Mouse (Mus musculus): ENCODE results near the gene Zbed4. TPM values are rescaled to one million over a fixed set of nuclear protein-coding genes. Genes with fewer than 3 reads are reported as not detected.
"Not testable (repeated sequence)": the region's sequence is repeated elsewhere in the genome, so short reads cannot be mapped to it uniquely, and the experiment has no call there.

The Zbed4 gene
- total and polyA plus RNA-seq, 2 experiments from 2014 or later: 4.8 to 18.6 TPM

GRCm38 (mm10) chr15:88733834-88734571 lies 17.5 kb upstream of the Zbed4 start, which contains the start of gene Brd1:
Gene Brd1 (minus strand): TSS chr15:88734233.
- no peaks in the 10 kb centered on the region for H3K9me3 ChIP-seq (ENCODE audit: low read length)
- H3K27ac ChIP-seq: peak within 1 kb of the TSS; percentile 92
- H3K4me2 ChIP-seq (ENCODE audit: low read depth, low read length): peak within 1 kb of the TSS; percentile 82
- DNase-seq (ENCODE audit: low spot score) (peak; percentile 93), ATAC-seq (peak; percentile 90)
- 1% methylated on average over 80 of the region's 103 CpGs for WGBS
- peak within 1 kb of the TSS; percentile 98 for H3K4me3 ChIP-seq (ENCODE audit: low read length)
- peak within 1 kb of the TSS; percentile 99 for H3K9ac ChIP-seq (replicated peaks; ENCODE audit: low read length)
- no peak for TF ChIP-seq CTCF (IDR thresholded peaks at IDR 0.05; ENCODE audit: low read depth)
- H3K4me1 ChIP-seq (ENCODE audit: insufficient read depth, low read length): peaks cover 16% of the 10 kb centered on the region
- peaks cover 14% of the 10 kb centered on the region for H3K36me3 ChIP-seq (ENCODE audit: insufficient read depth, low read length)
- no peaks in the 10 kb centered on the region for H3K27me3 ChIP-seq (ENCODE audit: insufficient read depth, low read length)

DNA sequence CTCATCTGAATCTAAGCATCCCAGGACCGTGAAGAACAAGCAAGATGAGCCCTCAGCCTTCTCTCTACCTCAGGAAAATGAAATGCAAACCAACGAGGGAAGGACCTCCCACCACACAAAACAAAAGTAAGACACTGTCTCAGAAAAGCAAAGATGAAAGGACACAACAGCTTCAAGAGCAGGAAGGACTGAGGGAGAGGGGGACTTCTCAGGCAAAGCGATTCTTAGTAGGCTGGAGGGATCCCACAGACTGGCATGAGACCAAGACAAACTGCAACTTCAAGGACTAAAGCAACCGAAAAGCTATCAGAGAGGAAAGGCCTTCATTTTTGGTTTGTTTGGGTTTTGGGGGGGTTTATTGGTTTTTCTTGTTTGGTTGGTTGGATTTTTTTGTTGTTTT lies 15.3 kb upstream of the Zbed4 start:
- no peak for TF ChIP-seq CTCF (IDR thresholded peaks at IDR 0.05; ENCODE audit: low read depth)
- Histone ChIP-seq H3K36me3 (ENCODE audit: insufficient read depth, low read length) (no peaks in the 10 kb centered on the region), H3K4me3 (ENCODE audit: low read length) (no peak overlapping the region), H3K4me2 (ENCODE audit: low read depth, low read length) (no peak overlapping the region), H3K27me3 (ENCODE audit: insufficient read depth, low read length) (no peaks in the 10 kb centered on the region), H3K27ac (no peak overlapping the region), H3K9me3 (ENCODE audit: low read length) (no peaks in the 10 kb centered on the region), H3K4me1 (ENCODE audit: insufficient read depth, low read length) (peaks cover 16% of the 10 kb centered on the region), H3K9ac (replicated peaks; ENCODE audit: low read length) (no peak overlapping the region)
- no peak for ATAC-seq
- WGBS: 68% methylated on average over 4 of the region's 4 CpGs
- DNase-seq (ENCODE audit: low spot score): no peak

DNA sequence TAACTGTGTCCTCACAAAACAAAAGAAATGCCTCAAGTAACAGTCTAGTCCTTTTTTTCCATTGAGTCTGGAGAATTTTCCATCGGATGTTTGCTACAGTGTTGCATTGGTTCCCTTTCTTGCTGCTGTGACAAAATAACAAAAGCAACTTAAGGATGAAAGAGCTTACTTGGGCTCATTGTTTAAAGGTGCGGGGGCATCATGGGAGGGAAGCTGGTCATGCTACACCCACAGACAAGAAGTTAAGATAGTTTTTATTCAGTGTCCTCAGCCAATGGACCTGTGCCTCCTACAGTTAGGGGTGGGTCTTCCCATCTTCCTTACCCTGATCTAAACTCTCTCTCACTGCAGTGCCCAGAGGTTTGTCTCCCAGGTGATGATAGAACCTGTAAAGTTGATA lies 13.0 kb upstream of the Zbed4 start:
- WGBS: 54% methylated on average over 2 of the region's 2 CpGs
- H3K9ac ChIP-seq (replicated peaks; ENCODE audit: low read length): no peak overlapping the region
- no peaks in the 10 kb centered on the region for H3K27me3 ChIP-seq (ENCODE audit: insufficient read depth, low read length)
- no peak for ATAC-seq
- H3K4me1 ChIP-seq (ENCODE audit: insufficient read depth, low read length): 0 out of 2 replicates have a peak, but pooled peaks cover 3% of the 10 kb centered on the region
- H3K9me3 ChIP-seq (ENCODE audit: low read length): no peaks in the 10 kb centered on the region
- DNase-seq (ENCODE audit: low spot score): no peak
- H3K4me2 ChIP-seq (ENCODE audit: low read depth, low read length): no peak overlapping the region
- H3K4me3 ChIP-seq (ENCODE audit: low read length): no peak overlapping the region
- H3K36me3 ChIP-seq (ENCODE audit: insufficient read depth, low read length): no peaks in the 10 kb centered on the region
- no peak overlapping the region for H3K27ac ChIP-seq
- no peak for TF ChIP-seq CTCF (IDR thresholded peaks at IDR 0.05; ENCODE audit: low read depth)

GRCm38 (mm10) chr15:88741366-88741765 lies 10.1 kb upstream of the Zbed4 start:
- H3K36me3 ChIP-seq (ENCODE audit: insufficient read depth, low read length): no peaks in the 10 kb centered on the region
- no peaks in the 10 kb centered on the region for H3K9me3 ChIP-seq (ENCODE audit: low read length)
- H3K4me3 ChIP-seq (ENCODE audit: low read length): no peak overlapping the region
- H3K27ac ChIP-seq: no peak overlapping the region
- no peaks in the 10 kb centered on the region for H3K4me1 ChIP-seq (ENCODE audit: insufficient read depth, low read length)
- no peak for TF ChIP-seq CTCF (IDR thresholded peaks at IDR 0.05; ENCODE audit: low read depth)
- no peak overlapping the region for H3K9ac ChIP-seq (replicated peaks; ENCODE audit: low read length)
- no peak for ATAC-seq
- no peak for DNase-seq (ENCODE audit: low spot score)
- 44% methylated on average over 6 of the region's 6 CpGs for WGBS
- H3K4me2 ChIP-seq (ENCODE audit: low read depth, low read length): no peak overlapping the region
- H3K27me3 ChIP-seq (ENCODE audit: insufficient read depth, low read length): no peaks in the 10 kb centered on the region

- H3K27me3 ChIP-seq (ENCODE audit: insufficient read depth, low read length); H3K9me3 ChIP-seq (ENCODE audit: low read length); H3K4me2 ChIP-seq (ENCODE audit: low read depth, low read length); ATAC-seq; H3K4me1 ChIP-seq (ENCODE audit: insufficient read depth, low read length); H3K27ac ChIP-seq; H3K4me3 ChIP-seq (ENCODE audit: low read length); H3K9ac ChIP-seq (replicated peaks; ENCODE audit: low read length); H3K36me3 ChIP-seq (ENCODE audit: insufficient read depth, low read length); DNase-seq (ENCODE audit: low spot score): not testable (repeated sequence)
- WGBS: 88% methylated on average over 5 of the region's 5 CpGs
Measured at GRCm38 (mm10) chr15:88743371-88743770, 8.1 kb upstream of the Zbed4 start.

GRCm38 (mm10) chr15:88745347-88745746 lies 6.1 kb upstream of the Zbed4 start:
- no peak for DNase-seq (ENCODE audit: low spot score)
- Histone ChIP-seq H3K4me3 (ENCODE audit: low read length) (no peak overlapping the region), H3K4me2 (ENCODE audit: low read depth, low read length) (no peak overlapping the region), H3K9me3 (ENCODE audit: low read length) (no peaks in the 10 kb centered on the region), H3K27me3 (ENCODE audit: insufficient read depth, low read length) (no peaks in the 10 kb centered on the region), H3K4me1 (ENCODE audit: insufficient read depth, low read length) (0 out of 2 replicates have a peak, but pooled peaks cover under 1% of the 10 kb centered on the region), H3K9ac (replicated peaks; ENCODE audit: low read length) (no peak overlapping the region), H3K27ac (no peak overlapping the region), H3K36me3 (ENCODE audit: insufficient read depth, low read length) (no peaks in the 10 kb centered on the region)
- no peak for ATAC-seq
- WGBS: 83% methylated on average over 3 of the region's 3 CpGs
- TF ChIP-seq CTCF (IDR thresholded peaks at IDR 0.05; ENCODE audit: low read depth): no peak

GRCm38 (mm10) chr15:88745926-88746325 lies 5.5 kb upstream of the Zbed4 start:
- no peak overlapping the region for H3K4me3 ChIP-seq (ENCODE audit: low read length)
- no peaks in the 10 kb centered on the region for H3K36me3 ChIP-seq (ENCODE audit: insufficient read depth, low read length)
- no peaks in the 10 kb centered on the region for H3K9me3 ChIP-seq (ENCODE audit: low read length)
- TF ChIP-seq CTCF (IDR thresholded peaks at IDR 0.05; ENCODE audit: low read depth): no peak
- DNase-seq (ENCODE audit: low spot score) (no peak), ATAC-seq (no peak)
- H3K4me2 ChIP-seq (ENCODE audit: low read depth, low read length): no peak overlapping the region
- no peaks in the 10 kb centered on the region for H3K27me3 ChIP-seq (ENCODE audit: insufficient read depth, low read length)
- 62% methylated on average over 3 of the region's 3 CpGs for WGBS
- no peak overlapping the region for H3K27ac ChIP-seq
- H3K9ac ChIP-seq (replicated peaks; ENCODE audit: low read length): no peak overlapping the region
- peaks cover 6% of the 10 kb centered on the region; the same call in 1 of the 2 replicates for H3K4me1 ChIP-seq (ENCODE audit: insufficient read depth, low read length)

DNA sequence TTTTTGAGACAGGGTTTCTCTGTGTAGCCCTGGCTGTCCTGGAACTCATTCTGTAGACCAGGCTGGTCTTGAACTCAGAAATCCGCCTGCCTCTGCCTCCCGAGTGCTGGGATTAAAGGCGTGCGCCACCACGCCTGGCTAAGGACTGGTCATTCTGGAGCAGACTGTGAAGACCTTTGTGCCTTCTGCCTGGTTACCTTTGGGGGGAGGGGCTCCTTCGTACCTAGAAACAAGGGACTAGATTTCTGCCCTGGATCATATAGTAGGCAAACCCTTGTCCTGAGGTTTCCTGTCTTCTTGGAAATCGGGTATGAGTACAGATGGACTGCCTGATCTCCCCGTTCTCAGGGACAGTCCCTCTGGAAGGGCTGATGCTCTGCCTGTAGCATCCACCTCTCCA lies 1.8 kb upstream of the Zbed4 start:
- H3K36me3 ChIP-seq (ENCODE audit: insufficient read depth, low read length); ATAC-seq; H3K27ac ChIP-seq; H3K27me3 ChIP-seq (ENCODE audit: insufficient read depth, low read length); H3K9ac ChIP-seq (replicated peaks; ENCODE audit: low read length); DNase-seq (ENCODE audit: low spot score); H3K9me3 ChIP-seq (ENCODE audit: low read length); H3K4me3 ChIP-seq (ENCODE audit: low read length); H3K4me2 ChIP-seq (ENCODE audit: low read depth, low read length): not testable (repeated sequence)
- 94% methylated on average over 8 of the region's 8 CpGs for WGBS
- H3K4me1 ChIP-seq (ENCODE audit: insufficient read depth, low read length): peaks cover 12% of the 10 kb centered on the region; the same call in 1 of the 2 replicates
